Mouse (Mus musculus): Measurements from ENCODE around the gene Gm44973.
"Not testable (repeated sequence)": the region's sequence is repeated elsewhere in the genome, so short reads cannot be mapped to it uniquely, and the experiment has no call there.

Gm44973 gene

DNA sequence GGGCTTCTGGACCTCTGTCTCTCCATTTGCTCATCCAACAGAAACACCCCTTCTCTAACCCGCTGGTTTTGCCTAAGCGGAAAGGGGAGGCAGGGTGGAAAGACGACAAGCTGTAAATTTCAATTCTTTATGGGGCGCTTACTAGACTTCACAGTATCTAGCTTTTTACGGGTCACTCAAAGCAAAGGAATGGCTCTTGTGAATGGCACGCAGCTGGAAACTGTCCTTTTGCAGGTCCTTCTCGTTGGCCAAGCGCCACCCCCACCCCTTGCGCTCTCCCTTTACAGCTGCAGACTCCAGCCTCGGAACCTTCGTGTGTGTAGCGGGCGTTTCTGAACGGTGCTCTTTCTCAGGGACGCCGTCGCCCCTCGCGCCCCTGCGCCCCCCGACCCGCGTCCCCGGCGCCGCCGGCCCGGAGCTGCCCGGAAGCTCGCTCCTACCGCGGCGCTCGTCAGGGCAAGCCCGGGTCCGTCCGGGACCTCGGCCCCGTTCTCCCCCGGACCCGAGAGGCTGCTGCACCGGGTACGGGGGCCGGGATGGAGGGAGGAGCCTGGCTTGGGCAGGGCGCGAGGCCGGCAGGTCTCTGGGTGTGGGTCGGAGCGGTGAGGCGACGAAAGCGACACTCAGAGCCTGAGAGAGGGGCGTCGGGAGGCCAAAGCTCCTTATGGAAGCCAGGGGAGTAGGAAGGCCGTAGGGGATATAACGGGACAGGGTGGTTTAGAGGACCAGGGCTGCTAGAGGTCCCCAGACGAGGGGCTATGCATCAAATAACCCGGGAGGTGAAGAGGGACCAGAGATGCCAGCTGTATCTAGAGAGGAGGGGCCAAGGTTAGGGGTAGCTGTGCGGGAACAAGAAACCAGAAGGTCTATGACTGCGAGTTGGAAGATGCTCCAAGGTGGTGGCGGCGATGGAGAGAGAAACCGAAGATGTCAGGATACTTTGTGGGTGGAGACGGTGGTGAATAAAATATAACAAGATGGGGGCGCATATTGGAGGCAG is 36.2 kb downstream of the Gm44973 start, which contains the start of gene Zfp580:
TSS of gene Zfp580 (plus strand) at position 346 of the 1,000 bp plus-strand sequence.
- peak; percentile 82 for DNase-seq (ENCODE audit: low read depth, low spot score)

DNA sequence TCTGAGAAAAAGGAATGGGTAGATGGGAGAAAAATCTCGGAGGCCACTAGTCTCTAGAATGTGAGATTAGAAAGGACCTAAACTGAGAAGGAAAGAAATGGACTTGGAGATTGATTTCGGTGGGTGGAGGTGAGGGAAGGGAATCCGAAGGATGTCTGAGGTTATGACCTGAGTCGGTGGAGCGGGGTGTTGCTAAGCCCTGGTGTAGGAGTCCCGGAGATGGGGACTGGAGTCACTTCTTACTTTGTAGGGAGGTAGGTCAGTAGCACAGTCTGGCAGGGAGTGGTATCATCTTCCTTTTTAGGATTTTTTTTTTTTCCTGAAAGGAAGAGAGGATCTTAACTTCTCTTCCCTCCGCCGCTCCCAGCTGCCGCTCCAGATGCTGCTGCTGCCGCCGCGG is 37.1 kb downstream of the Gm44973 start:
- peak; percentile 43 for DNase-seq (ENCODE audit: low read depth, low spot score)

DNA sequence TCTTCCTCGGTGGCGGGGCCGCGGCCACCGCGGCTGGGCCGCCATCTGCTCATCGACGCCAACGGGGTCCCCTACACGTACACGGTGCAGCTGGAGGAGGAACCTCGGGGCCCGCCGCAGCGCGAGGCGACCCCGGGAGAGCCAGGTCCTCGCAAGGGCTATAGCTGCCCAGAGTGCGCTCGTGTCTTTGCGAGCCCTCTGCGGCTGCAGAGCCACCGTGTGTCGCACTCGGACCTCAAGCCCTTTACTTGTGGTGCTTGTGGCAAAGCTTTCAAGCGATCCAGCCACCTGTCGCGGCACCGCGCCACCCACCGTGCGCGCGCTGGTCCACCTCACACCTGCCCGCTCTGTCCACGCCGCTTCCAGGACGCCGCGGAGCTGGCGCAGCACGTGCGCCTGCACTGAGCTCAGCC is 37.6 kb downstream of the Gm44973 start:
- DNase-seq (ENCODE audit: low read depth, low spot score), result no peak

DNA sequence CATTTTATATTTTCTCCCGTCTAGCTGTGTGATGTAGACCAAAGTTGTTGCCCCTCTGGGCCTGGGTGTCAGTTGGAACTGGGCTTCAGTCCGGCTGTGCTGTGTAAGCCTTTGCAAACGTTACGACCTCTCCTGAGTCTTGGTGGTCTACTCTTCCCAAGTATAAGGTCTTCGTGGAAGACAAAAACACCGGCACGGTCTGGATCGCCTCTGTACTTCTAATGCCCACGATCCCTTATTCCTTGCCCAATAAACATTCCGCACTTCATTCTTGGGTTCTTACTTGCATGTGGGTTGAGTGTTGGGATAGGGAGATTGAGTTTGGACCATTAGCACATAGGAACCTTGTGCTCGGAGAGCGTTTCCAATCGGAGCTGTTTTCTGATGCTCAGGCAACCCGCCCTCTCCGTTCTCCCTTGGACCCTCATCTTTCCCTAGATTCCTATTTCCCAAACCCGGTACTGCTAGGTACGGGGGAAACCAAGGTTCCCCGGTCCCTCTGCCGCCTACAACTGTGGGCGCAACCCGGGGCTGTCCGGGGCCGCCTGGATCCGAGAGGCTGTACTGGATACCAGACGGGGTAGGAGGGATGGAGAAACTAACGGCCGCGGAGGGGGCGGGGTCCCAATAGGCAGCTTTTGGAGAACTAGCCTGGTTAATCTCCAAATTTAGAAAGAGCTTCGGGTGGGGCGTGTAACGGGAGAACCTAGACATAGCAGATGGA is 38.3 kb downstream of the Gm44973 start:
- peak; percentile 78 for DNase-seq (ENCODE audit: low read depth, low spot score)

DNA sequence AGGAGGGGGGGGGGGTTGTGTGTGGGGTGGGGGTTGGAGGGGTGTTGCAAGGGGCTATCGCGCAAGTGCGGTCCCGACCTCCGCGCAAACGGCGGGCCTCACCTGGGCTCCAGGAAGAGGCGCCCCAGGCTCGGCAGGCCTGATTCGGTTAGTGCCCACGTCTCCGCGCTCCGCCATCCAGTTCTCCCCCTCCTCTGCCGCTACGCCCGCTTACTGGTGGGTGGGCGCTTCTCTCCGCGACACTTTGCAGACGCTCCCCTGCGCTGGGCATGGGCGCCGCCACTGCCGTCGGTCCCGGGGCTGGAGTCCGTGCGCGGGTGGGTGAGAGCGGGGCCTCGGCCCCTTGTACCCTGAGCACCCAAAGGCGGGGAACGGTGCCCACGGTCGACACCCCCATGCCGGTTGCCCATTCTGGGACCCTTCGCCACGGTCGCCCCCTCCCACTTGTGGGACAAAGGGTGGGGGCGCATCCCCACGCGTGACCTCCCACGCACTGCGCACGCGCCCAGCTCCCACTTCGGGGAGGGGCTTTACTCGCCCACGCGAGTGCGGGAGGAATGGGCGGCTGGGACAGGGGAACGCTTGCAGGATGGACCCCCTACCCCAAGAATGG is 41.5 kb downstream of the Gm44973 start:
- DNase-seq (ENCODE audit: low read depth, low spot score), result no peak

DNA sequence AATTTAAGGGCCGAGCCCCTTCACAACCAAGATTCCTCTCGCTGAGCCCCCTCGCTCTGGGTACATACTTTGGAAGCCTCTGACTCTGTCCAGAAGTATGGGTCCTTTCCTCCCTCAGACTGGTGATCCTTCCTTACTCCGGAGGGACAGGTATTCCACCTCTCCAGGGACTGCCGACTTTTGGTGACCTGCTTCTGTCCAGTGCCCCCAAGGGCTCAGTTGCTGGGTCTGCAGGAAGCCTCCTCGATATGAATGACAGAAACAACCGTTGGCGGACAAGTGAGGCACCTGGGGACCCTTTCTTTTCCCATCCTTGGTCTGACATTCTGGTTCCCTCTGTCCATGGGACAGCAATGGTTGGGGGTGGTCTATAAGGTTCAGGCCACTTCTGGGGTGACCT is 42.1 kb downstream of the Gm44973 start:
- DNase-seq (ENCODE audit: low read depth, low spot score), result no peak

DNA sequence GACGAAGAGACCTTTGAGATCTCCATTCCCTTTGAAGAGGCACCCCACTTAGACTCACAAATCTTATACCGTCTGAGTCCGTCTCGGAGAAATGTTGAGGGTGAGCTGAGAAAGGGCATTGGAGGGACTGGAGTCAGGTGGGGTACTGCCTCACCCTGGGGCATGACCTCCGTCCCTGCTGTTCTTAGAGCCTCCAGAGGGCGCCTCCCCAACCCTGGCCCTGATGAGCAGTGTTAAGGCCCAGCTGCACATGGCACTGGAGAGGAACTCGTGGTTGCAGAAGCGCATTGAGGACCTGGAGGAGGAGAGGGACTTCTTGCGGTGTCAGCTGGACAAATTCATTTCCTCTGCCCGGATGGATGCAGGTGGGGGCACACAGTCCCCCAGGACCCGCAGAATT is 42.5 kb downstream of the Gm44973 start:
- DNase-seq (ENCODE audit: low read depth, low spot score), result peak; percentile 56

DNA sequence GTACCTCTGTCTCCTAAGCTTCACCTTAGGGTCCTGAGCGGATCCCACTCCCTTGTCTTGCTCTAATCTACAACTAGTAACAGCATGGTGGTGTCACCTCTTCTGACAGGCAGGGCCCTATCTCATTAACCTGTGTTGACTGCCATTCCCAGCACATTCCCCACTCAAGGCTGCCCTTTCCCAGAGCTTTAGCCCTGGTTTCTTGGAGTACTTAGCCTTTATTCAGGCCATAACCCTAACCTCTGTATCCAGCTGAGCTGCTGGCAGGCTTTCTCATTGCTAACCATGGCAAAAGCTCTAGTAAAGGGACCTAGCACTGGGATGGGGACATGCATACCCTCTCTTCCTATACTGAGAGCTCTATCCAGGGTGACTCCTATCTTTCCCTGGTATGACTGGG is 43.3 kb downstream of the Gm44973 start:
- no peak for DNase-seq (ENCODE audit: low read depth, low spot score)

DNA sequence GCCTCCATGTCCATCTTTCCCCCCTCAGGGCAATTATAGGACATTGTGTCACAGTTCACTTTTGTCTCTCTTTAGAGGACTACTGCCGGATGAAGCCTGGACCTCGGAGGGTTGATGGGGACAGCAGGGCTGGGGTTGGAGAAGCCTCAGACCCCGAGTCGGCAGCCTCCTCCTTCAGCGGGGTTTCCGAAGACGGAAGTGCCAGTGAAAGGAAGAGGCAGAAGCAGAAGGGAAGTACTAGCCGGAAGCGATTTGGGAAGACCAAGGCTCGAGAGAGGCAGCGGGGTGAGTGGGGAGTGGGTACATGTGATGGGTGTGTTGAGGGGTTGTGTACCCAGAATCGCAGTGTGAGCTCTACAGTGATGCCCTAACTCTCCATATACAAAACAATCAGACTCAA is 44.1 kb downstream of the Gm44973 start:
- DNase-seq (ENCODE audit: low read depth, low spot score), result no peak

DNA sequence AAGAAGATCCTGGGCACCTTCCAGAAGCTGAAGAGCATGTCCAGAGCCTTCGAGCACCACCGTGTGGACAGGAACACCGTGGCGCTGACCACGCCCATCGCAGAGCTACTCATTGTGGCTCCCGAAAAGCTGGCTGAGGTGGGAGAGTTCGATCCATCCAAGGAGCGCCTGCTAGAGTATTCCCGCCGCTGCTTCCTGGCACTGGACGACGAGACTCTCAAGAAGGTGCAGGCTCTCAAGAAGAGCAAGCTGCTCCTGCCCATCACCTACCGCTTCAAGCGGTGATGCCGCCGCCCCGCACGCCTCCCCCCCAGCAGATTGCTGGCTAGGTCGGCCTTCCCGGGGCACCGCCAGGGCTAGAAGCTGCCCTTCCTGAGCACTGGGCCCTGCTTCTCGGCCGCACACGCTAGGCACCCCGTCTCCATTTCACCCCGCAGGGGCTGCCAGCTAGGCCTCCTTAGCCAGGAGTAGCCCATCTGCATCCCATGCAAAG is 45.0 kb downstream of the Gm44973 start:
- DNase-seq (ENCODE audit: low read depth, low spot score), result peak; percentile 92

DNA sequence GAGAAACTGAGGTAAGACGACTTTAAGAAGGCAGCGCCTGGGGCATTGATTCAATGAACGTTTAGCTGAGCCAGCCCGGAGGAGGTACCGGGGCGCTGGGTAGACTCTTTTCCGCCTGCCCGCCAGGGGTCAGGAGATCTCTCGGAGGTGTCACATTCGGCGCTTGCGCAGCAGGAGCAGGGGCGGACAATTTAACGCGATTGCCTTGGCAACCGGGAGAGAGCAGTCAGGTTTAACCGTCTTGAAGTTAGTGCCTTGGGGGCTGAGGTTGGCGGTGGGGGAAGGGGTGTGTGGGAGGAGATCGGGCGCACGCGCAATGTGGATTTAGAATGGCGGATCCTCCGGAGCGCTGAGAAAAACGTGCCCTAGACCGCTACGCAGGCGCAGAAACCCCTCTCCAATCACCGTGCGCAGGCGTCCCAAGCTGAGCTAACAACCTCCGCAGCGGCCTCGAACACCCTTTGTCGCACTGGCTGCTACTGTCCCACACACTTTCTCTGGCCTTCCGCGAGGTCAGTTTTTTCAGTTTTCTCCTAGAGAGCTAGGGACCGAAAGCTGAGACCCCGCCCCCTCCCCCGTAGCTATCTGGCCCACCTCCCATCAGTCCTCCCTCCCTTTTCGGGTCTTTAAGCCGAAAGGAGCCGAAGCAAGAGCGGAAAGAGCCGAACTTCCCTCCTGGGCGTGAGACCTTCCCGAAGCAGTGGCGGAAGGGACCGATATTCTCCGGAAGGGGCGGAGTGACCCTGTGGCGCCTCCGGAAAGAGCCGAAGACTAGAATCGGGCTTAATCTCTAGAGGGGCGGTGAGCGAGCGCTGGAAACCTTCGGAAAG is 45.9 kb downstream of the Gm44973 start:
- DNase-seq (ENCODE audit: low read depth, low spot score), result peak; percentile 98

DNA sequence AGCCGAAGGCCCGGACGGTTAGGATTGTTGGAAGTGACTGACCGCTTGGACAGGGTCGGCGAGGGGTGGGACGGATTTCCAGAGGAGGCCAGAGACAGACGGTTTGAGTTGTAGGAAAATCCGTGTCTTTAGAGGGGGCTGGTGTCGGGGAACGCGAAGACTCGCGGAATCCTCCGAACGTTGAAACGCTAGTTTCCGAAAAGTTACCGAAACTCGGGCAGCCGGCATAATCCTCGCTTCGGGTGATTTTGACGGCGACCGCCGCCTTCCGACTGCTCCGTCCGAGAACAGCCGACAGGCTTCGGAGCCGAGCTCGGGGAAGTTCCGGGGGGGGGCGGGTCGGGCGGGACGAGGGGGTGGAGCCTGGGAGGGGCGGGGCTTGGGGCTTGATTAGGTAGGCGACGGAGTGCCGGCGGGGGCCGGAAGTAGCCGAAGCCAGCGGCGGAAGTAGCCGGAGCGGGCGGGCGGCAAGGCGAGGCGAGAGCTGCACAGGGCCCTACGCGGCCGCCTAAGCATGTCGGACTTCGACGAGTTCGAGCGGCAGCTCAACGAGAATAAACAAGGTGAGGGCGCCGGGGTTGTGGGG is 46.6 kb downstream of the Gm44973 start, which contains the start of gene U2af2:
TSS of gene U2af2 (plus strand) at position 370 of the 586 bp plus-strand sequence.
- peak; percentile 90 for DNase-seq (ENCODE audit: low read depth, low spot score)

DNA sequence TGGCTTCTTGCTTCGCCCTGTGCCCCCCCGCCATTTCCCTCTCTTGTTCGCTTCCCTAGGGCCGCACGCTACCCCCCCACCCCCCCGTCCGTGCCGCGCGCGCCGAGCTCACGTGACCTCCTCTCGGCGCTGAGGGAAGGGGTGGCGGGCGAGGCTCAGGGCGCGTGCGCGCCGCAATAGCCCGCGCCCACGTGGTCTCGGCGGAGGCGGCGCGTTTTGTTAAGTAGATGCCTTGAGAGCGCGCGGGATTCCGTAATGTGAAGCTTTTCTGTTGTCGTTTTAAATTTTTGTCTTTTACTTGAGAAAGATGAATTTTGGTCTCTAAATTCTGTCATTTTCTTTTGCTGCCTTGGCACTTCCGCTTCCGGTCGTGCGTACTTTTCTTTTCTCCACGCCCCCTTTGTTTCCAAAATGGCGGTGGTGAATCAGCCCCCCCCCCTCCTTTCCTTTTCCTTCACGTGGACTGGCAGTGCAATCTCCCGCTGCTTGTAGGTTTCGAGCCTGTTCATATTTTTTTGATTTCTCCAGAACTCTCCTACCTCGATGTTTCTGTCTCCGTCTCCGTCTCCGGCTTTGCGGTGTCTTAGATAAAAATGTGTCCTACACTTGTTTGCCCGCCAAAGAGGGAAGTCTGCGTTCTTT is 47.2 kb downstream of the Gm44973 start:
- peak; percentile 91 for DNase-seq (ENCODE audit: low read depth, low spot score)

DNA sequence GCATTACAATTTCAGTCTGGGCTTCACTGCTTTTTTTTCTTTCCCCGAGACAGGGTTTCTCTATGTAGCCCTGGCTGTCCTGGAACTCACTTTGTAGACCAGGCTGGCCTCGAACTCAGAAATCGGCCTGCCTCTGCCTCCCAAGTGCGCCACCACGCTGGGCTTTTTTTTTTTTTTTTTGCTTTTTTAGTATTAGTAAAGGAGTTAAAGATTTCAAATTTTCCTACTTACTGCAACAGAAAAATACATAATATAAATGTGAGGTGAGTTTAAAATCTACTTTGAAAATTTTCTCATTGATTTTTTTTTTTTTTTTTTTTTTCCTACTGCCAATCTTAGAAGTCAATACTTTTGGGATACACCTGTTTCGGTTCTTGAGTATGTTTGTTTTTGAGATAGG is 49.6 kb downstream of the Gm44973 start:
- DNase-seq (ENCODE audit: low read depth, low spot score), result no peak

DNA sequence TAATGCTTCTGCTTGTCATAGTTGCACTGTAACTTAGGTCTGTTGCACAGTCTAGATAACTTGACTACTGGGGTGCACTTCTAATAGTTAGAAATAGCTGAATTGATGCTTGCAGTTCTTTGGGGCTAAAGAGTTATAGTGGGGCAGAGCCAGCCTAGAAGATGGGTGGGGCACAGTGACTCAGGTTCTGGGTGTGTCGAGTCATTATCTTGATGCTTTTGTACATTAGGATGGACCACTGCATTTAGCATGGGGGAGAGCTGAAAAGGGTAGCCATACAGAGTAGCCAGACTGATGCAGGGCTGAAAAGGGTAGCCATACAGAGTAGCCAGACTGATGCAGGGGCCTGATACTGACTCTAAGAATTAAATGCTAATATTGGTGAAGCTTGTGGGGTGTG is 58.3 kb downstream of the Gm44973 start:
- DNase-seq (ENCODE audit: low read depth, low spot score), result no peak

DNA sequence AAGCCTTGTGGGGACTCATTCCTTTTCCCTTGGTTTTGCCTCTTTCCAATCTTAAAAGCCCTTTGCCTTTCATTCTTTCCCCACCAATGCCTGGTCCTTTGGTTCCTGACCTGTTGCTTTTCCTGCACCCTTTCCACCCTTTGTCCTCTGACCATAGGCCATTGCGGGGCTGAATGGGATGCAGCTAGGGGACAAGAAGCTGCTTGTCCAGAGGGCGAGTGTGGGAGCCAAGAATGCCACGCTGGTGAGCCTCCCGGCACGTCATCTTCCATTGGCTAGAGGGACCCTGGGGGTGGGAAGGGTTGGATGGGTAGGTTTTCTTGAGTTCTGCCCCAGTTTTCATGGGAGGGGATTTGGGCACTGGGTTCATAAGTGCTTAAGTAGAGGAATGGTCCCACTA is 59.7 kb downstream of the Gm44973 start:
- no peak for DNase-seq (ENCODE audit: low read depth, low spot score)

DNA sequence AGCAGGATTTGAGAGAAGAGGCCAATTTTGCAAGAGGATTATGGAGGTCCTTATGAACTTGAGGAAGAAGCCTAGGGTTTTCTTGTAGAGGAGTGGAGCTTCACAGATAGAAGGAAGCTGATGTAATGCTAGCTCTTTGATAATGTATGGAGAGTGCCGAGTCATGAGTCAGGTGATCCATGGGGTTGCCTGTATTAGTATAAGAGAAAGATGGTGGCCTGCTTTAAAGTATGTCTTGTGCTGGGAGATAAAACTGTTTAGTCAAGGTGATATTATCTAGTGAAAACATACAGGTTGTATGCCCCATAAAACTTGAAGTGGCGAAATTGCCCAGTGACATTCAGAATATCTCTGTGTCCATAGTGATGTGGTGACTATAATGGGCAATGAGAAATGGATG is 61.6 kb downstream of the Gm44973 start:
- no peak for DNase-seq (ENCODE audit: low read depth, low spot score)

DNA sequence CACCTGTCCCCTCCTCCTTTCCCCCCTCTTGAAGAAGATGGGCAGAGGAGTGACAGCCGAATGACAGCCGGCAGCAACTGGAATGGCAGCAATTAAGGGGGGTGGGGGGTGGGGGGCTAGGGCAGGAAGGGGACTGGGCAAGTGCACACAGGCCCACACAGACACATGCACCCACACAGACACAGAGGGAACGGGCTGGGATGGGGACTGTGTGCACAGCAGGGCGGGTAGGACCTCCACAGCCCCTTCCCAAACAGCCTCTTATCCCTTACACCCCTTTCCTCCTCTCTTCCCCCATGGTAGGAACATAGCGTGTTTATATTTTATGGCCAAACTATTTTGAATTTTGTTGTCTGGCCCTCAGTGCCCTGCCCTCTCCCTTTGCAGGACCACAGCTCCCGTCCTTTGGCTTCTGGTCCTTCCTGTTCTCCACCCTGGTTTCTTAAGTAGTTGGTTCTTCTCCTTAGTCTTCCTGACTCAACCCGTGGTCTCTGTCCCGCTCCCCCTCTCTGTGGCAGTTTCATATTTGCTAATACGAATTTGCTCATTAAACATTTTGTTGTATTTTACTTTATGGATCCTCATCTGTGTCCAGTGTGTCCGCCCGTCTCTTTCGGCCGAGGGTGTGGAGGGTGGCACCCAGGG is 64.2 kb downstream of the Gm44973 start:
- DNase-seq (ENCODE audit: low read depth, low spot score), result not testable (repeated sequence)

DNA sequence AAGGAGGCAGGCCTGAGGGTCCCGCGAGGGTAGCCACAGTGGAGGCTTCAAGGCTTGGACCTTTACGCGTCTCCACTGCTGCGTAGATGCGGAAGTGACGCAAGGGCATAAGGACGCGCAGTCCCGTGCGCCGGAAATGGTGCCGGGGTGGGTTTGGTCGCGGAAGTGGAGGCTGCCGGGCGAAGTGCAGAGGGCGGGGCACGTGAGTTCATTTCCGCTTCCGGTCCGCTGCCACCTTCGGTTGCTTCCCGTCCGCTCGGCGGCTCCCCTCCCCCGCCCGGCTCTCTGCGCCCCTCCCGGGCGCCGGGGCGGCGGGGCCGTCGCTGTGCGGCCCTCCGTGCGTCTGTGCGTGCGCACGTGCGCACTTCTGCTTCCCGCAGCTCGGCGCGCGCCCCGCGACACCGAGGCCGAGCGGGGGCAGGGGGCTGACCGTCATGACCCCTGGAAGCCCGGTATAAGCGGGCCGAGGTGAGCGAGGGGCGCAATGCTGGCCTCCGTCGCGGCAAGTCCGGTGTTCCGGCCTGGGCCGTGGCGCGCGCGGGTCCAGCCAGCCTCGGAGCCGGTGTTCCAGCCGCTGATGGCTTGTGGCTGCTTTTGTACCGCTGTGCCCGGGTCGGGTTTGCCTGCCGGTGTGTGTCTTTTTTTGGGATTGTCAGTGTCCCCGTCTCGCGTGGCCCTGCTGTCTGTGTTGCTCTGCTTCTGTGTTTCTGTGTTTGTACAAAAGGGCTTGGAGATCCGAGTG is 64.9 kb downstream of the Gm44973 start, which contains the start of gene Epn1:
TSS of gene Epn1 (plus strand) at position 226 of the 742 bp plus-strand sequence.
- peak; percentile 96 for DNase-seq (ENCODE audit: low read depth, low spot score)
